ENCODE assay signal across 12 mouse cellular contexts in genomic region chr11:51645293-51645692, GRCm38 (mm10). TPM values are rescaled to one million over a fixed set of nuclear protein-coding genes. Genes with fewer than 3 reads are reported as not detected.
DNase-seq lines count a peak whose midpoint lies in the region; ATAC-seq and TF ChIP-seq lines count a peak whose summit lies in the region.
"Had no signal": no experiment of that assay in that cellular context is flagged by ENCODE, and none has a peak within 500 bp of the region (broad histone marks: within the 10 kb centered on the region; RNA-seq: fewer than 3 reads in every experiment).

No protein-coding gene starts in this region.

- no peak for ATAC-seq in kidney, embryonic 15.5 days (replicated peaks; ENCODE audit: low FRiP score)
- ATAC-seq in stomach, embryonic 14.5 days (ENCODE audit: insufficient number of reproducible peaks, insufficient read depth, low FRiP score, low read depth) = no peak
- no peak for ATAC-seq in stomach, postnatal 0 days (ENCODE audit: low FRiP score, low TSS enrichment)
- ATAC-seq: CD4-positive, CD25-positive, alpha-beta regulatory T cell, adult 4 months had no signal

- H3K4me2 ChIP-seq in kidney, embryonic 15.5 days = 0 out of 2 replicates have a peak overlapping the region, but pooled peaks have one; percentile 17
- no peak overlapping the region for H3K4me2 ChIP-seq in stomach, embryonic 14.5 days (replicated peaks; ENCODE audit: low read depth, low read length)
- no peak overlapping the region for H3K4me2 ChIP-seq in stomach, postnatal 0 days (replicated peaks; ENCODE audit: low read depth)

- peaks cover 40% of the 10 kb centered on the region for H3K36me3 ChIP-seq in kidney, embryonic 15.5 days
- H3K36me3 ChIP-seq in stomach, embryonic 14.5 days (ENCODE audit: control insufficient read depth, insufficient read depth, low read length) = no peaks in the 10 kb centered on the region; the same call in 1 of the 2 replicates
- no peaks in the 10 kb centered on the region; the same call in 1 of the 2 replicates for H3K36me3 ChIP-seq in stomach, postnatal 0 days (ENCODE audit: control insufficient read depth, insufficient read depth, low read length)

- no peak for TF ChIP-seq EP300 in stomach, postnatal 0 days (optimal IDR thresholded peaks at IDR 0.05)

- H3K27ac ChIP-seq in gastrocnemius, adult 2 months = peak overlapping the region; percentile 86; the same call in 1 of the 2 replicates
- no peak overlapping the region for H3K27ac ChIP-seq in kidney, embryonic 15.5 days
- no peak overlapping the region; the same call in 1 of the 2 replicates for H3K27ac ChIP-seq in stomach, embryonic 14.5 days (ENCODE audit: low read length)
- no peak overlapping the region for H3K27ac ChIP-seq in stomach, postnatal 0 days (replicated peaks)

- no peak overlapping the region for H3K9ac ChIP-seq in kidney, embryonic 15.5 days
- H3K9ac ChIP-seq in stomach, embryonic 14.5 days (replicated peaks; ENCODE audit: low read depth, low read length) = 0 out of 2 replicates have a peak overlapping the region, but pooled peaks have one; percentile 3
- no peak overlapping the region for H3K9ac ChIP-seq in stomach, postnatal 0 days (ENCODE audit: low read length)

- peak overlapping the region; percentile 73 for H3K4me3 ChIP-seq in gastrocnemius, adult 2 months
- no peak overlapping the region for H3K4me3 ChIP-seq in kidney, embryonic 15.5 days (replicated peaks)
- H3K4me3 ChIP-seq in stomach, embryonic 14.5 days (ENCODE audit: low read depth, low read length) = no peak overlapping the region
- no peak overlapping the region for H3K4me3 ChIP-seq in stomach, postnatal 0 days (ENCODE audit: low read depth, low read length)

- no peak for TF ChIP-seq CTCF in gastrocnemius, adult 2 months (IDR thresholded peaks at IDR 0.05)
- TF ChIP-seq CTCF in stomach, postnatal 0 days (IDR thresholded peaks at IDR 0.05; ENCODE audit: low read depth) = no peak

- H3K9me3 ChIP-seq in kidney, embryonic 15.5 days (replicated peaks) = no peaks in the 10 kb centered on the region
- H3K9me3 ChIP-seq in stomach, embryonic 14.5 days (ENCODE audit: control insufficient read depth, low read depth, low read length) = no peaks in the 10 kb centered on the region
- H3K9me3 ChIP-seq in stomach, postnatal 0 days (ENCODE audit: control insufficient read depth, low read length) = no peaks in the 10 kb centered on the region

- H3K4me1 ChIP-seq in kidney, embryonic 15.5 days = peaks cover 54% of the 10 kb centered on the region
- H3K4me1 ChIP-seq in stomach, embryonic 14.5 days (ENCODE audit: control insufficient read depth, insufficient read depth, low read length) = peaks cover 14% of the 10 kb centered on the region
- peaks cover 3% of the 10 kb centered on the region; the same call in 1 of the 2 replicates for H3K4me1 ChIP-seq in stomach, postnatal 0 days (replicated peaks; ENCODE audit: control insufficient read depth, insufficient read depth)

- intact Hi-C loops in gastrocnemius, adult 2 months (cut with DNase I) = no loop called here

- H3K27me3 ChIP-seq in kidney, embryonic 15.5 days = no peaks in the 10 kb centered on the region
- no peaks in the 10 kb centered on the region for H3K27me3 ChIP-seq in stomach, embryonic 14.5 days (ENCODE audit: control insufficient read depth, insufficient read depth, low read length)
- H3K27me3 ChIP-seq in stomach, postnatal 0 days (ENCODE audit: control insufficient read depth, insufficient read depth, low read length) = no peaks in the 10 kb centered on the region

- WGBS in kidney, embryonic 15.5 days = 63% methylated on average over 13 of the region's 13 CpGs
- 67% methylated on average over 13 of the region's 13 CpGs for WGBS in stomach, embryonic 14.5 days
- WGBS in stomach, postnatal 0 days = 68% methylated on average over 13 of the region's 13 CpGs

- peak; percentile 24 for DNase-seq in gastrocnemius, adult 2 months
- no peak for DNase-seq in gastrocnemius, postnatal 25 days
- DNase-seq in kidney, postnatal 25 days = no peak
- DNase-seq in stomach, postnatal 0 days (ENCODE audit: low spot score) = no peak
- DNase-seq in lung, postnatal 14 days = peak; percentile 14
- DNase-seq in frontal cortex, postnatal 36 days (ENCODE audit: low spot score in 2 of 2) = no peak
- DNase-seq: adrenal gland, postnatal 36 days; heart, postnatal 10 days; kidney, adult 2 months had no signal

RNA-seq across cellular contexts. Expression of gene N4bp3, which starts 5.3 kb away (rescaled TPM):
- total RNA-seq in gastrocnemius, adult 2 months (2021) = 1 to 10 TPM; 2.7 to 4.2 TPM
- 1 to 10 TPM; 2.9 to 3.8 TPM for total RNA-seq in gastrocnemius, postnatal 25 days (2021)
- polyA plus RNA-seq in kidney, embryonic 15.5 days (2015; fragmentation: Nextera tagmentation; extraction: Ambion mirVana) = 27.8 and 32.1 TPM in 2 replicates
- 12.7 and 13.4 TPM in 2 replicates for polyA plus RNA-seq in stomach, embryonic 14.5 days (2014; fragmentation: Nextera tagmentation; extraction: Ambion mirVana)
- polyA plus RNA-seq in stomach, postnatal 0 days (2015; fragmentation: Nextera tagmentation; extraction: Ambion mirVana) = 16.1 and 16.8 TPM in 2 replicates

RNA-seq across cellular contexts. Expression of gene D930048N14Rik, which starts 5.5 kb away (rescaled TPM):
- under 1 TPM; 0.20 to 0.31 TPM for total RNA-seq in gastrocnemius, adult 2 months (2021)
- under 1 TPM; 0.20 to 0.32 TPM for total RNA-seq in gastrocnemius, postnatal 25 days (2021)
- polyA plus RNA-seq in kidney, embryonic 15.5 days (2015; fragmentation: Nextera tagmentation; extraction: Ambion mirVana) = 3.4 and 3.8 TPM in 2 replicates
- 5.2 and 6.3 TPM in 2 replicates for polyA plus RNA-seq in stomach, embryonic 14.5 days (2014; fragmentation: Nextera tagmentation; extraction: Ambion mirVana)
- 2.0 and 2.3 TPM in 2 replicates for polyA plus RNA-seq in stomach, postnatal 0 days (2015; fragmentation: Nextera tagmentation; extraction: Ambion mirVana)

RNA-seq across cellular contexts. Expression of gene Rmnd5b, which starts 9.6 kb away (rescaled TPM):
- 10 to 100 TPM; 11.4 to 11.6 TPM for total RNA-seq in gastrocnemius, adult 2 months (2021)
- total RNA-seq in gastrocnemius, postnatal 25 days (2021) = 10 to 100 TPM in 1 of 2 experiments, 1 to 10 TPM in 1; 9.3 to 12.3 TPM
- 43.1 and 44.0 TPM in 2 replicates for polyA plus RNA-seq in kidney, embryonic 15.5 days (2015; fragmentation: Nextera tagmentation; extraction: Ambion mirVana)
- polyA plus RNA-seq in stomach, embryonic 14.5 days (2014; fragmentation: Nextera tagmentation; extraction: Ambion mirVana) = 42.6 and 47.8 TPM in 2 replicates
- 34.6 and 35.3 TPM in 2 replicates for polyA plus RNA-seq in stomach, postnatal 0 days (2015; fragmentation: Nextera tagmentation; extraction: Ambion mirVana)

RNA-seq across cellular contexts. Expression of gene Nhp2, which starts 25.8 kb away (rescaled TPM):
- 10 to 100 TPM; 24.9 to 25.7 TPM for total RNA-seq in gastrocnemius, adult 2 months (2021)
- total RNA-seq in gastrocnemius, postnatal 25 days (2021) = 10 to 100 TPM; 19.3 to 23.6 TPM
- polyA plus RNA-seq in kidney, embryonic 15.5 days (2015; fragmentation: Nextera tagmentation; extraction: Ambion mirVana) = 163 and 169 TPM in 2 replicates
- 159 and 174 TPM in 2 replicates for polyA plus RNA-seq in stomach, embryonic 14.5 days (2014; fragmentation: Nextera tagmentation; extraction: Ambion mirVana)
- polyA plus RNA-seq in stomach, postnatal 0 days (2015; fragmentation: Nextera tagmentation; extraction: Ambion mirVana) = 134 and 144 TPM in 2 replicates

RNA-seq across cellular contexts. Expression of gene Hnrnpab, which starts 38.6 kb away (rescaled TPM):
- 100 to 1,000 TPM in 1 of 2 experiments, 10 to 100 TPM in 1; 95.0 to 112 TPM for total RNA-seq in gastrocnemius, adult 2 months (2021)
- total RNA-seq in gastrocnemius, postnatal 25 days (2021) = 100 to 1,000 TPM; 102 to 105 TPM
- 443 and 447 TPM in 2 replicates for polyA plus RNA-seq in kidney, embryonic 15.5 days (2015; fragmentation: Nextera tagmentation; extraction: Ambion mirVana)
- 474 and 532 TPM in 2 replicates for polyA plus RNA-seq in stomach, embryonic 14.5 days (2014; fragmentation: Nextera tagmentation; extraction: Ambion mirVana)
- 204 and 215 TPM in 2 replicates for polyA plus RNA-seq in stomach, postnatal 0 days (2015; fragmentation: Nextera tagmentation; extraction: Ambion mirVana)

Comparison
In these comparisons a context has a peak if more than half of its experiments do, and no peak if none do; other contexts are left out.
1. DNase-seq: peak in gastrocnemius, adult 2 months (single experiment) and lung, postnatal 14 days (single experiment); none in gastrocnemius, postnatal 25 days (single experiment), kidney, postnatal 25 days (0 of 2), stomach, postnatal 0 days (single experiment) and frontal cortex, postnatal 36 days (0 of 2).